Mouse (Mus musculus) activated CD4-positive, CD25-positive, alpha-beta regulatory T cell, adult 4 months (primary cell): ENCODE measurements around the gene Cox8b. TPM values are rescaled to one million over a fixed set of nuclear protein-coding genes. Genes with fewer than 3 reads are reported as not detected.

ENCODE experiments used
- ATAC-seq: one replicate; pipeline ENCODE4 v1.8.0; 2017
- polyA plus RNA-seq, 2 experiments: library from polyadenylated mRNA; unstranded; fragments of 100-300 nt; shearing (Covaris generic); gene quantifications; one replicate each; pipeline ENCODE4 v1.2.1; 2017

Cox8b gene
- polyA plus RNA-seq: not detected

- no peak for ATAC-seq
Measured at GRCm38 (mm10) chr7:140900220-140900619, at the start of gene Cox8b. Cox8b (minus strand) TSS chr7:140900446.

- ATAC-seq: no peak
Measured at GRCm38 (mm10) chr7:140949255-140949654, 49.0 kb upstream of the Cox8b start.

- ATAC-seq: no peak
Measured at GRCm38 (mm10) chr7:140948161-140948560, 47.9 kb upstream of the Cox8b start.

GRCm38 (mm10) chr7:140946980-140947379, 46.7 kb upstream of the Cox8b start:
- peak; percentile 84 for ATAC-seq

GRCm38 (mm10) chr7:140946311-140946710, 46.1 kb upstream of the Cox8b start:
- ATAC-seq: no peak

GRCm38 (mm10) chr7:140945247-140945646, 45.0 kb upstream of the Cox8b start:
- ATAC-seq: no peak

- no peak for ATAC-seq
Measured at GRCm38 (mm10) chr7:140944236-140944635, 44.0 kb upstream of the Cox8b start.

- ATAC-seq: no peak
Measured at GRCm38 (mm10) chr7:140943356-140943755, 43.1 kb upstream of the Cox8b start.

GRCm38 (mm10) chr7:140942811-140943210, 42.6 kb upstream of the Cox8b start:
- ATAC-seq: no peak

GRCm38 (mm10) chr7:140942341-140942740, 42.1 kb upstream of the Cox8b start:
- no peak for ATAC-seq

- ATAC-seq: peak; percentile 87
Measured at GRCm38 (mm10) chr7:140941222-140942051, 41.2 kb upstream of the Cox8b start, which contains the start of gene Pgghg. Pgghg (plus strand) TSS chr7:140941391.

- ATAC-seq: no peak
Measured at GRCm38 (mm10) chr7:140939669-140940171, 39.5 kb upstream of the Cox8b start.

- no peak for ATAC-seq
Measured at GRCm38 (mm10) chr7:140938896-140939295, 38.6 kb upstream of the Cox8b start.

- ATAC-seq: no peak
Measured at GRCm38 (mm10) chr7:140938436-140938835, 38.2 kb upstream of the Cox8b start.

- ATAC-seq: no peak
Measured at GRCm38 (mm10) chr7:140927181-140927580, 26.9 kb upstream of the Cox8b start.

- no peak for ATAC-seq
Measured at GRCm38 (mm10) chr7:140923070-140923775, 23.0 kb upstream of the Cox8b start.

GRCm38 (mm10) chr7:140922398-140923069, 22.3 kb upstream of the Cox8b start:
- ATAC-seq: no peak

GRCm38 (mm10) chr7:140921225-140921975, 21.2 kb upstream of the Cox8b start:
- no peak for ATAC-seq

- ATAC-seq: no peak
Measured at GRCm38 (mm10) chr7:140920418-140921029, 20.3 kb upstream of the Cox8b start, which contains the start of gene Nlrp6. Nlrp6 (plus strand) TSS chr7:140920902.

GRCm38 (mm10) chr7:140919911-140920310, 19.7 kb upstream of the Cox8b start:
- no peak for ATAC-seq

GRCm38 (mm10) chr7:140914031-140914690, 13.9 kb upstream of the Cox8b start:
- ATAC-seq: no peak
